Mouse (Mus musculus) embryo, embryonic 9.5 days (tissue): ENCODE data around the gene Acot4.
A peak's percentile ranks its signal among the peaks of the same experiment; 100 is the strongest.
"Not testable (repeated sequence)": the region's sequence is repeated elsewhere in the genome, so short reads cannot be mapped to it uniquely, and the experiment has no call there.

ENCODE experiments used
- DNase-seq: peaks from one replicate; pipeline ENCODE4 v3.0.0-alpha.2; 2017; ENCODE audit errors: extremely low spot score

The Acot4 gene

GRCm38 (mm10) chr12:84038241-84038640 is at the start of gene Acot4:
Gene Acot4, plus strand, starts transcription at chr12:84038379.
- peak; percentile 45 for DNase-seq

GRCm38 (mm10) chr12:83988483-83988882 is 49.7 kb upstream of the Acot4 start:
- DNase-seq: no peak

- no peak for DNase-seq
Measured at GRCm38 (mm10) chr12:83989378-83989777, 48.8 kb upstream of the Acot4 start.

GRCm38 (mm10) chr12:83997221-83997620 is 41.0 kb upstream of the Acot4 start:
- DNase-seq: no peak

GRCm38 (mm10) chr12:83998341-83999107 is 39.7 kb upstream of the Acot4 start:
- no peak for DNase-seq

- not testable (repeated sequence) for DNase-seq
Measured at GRCm38 (mm10) chr12:83999237-83999636, 38.9 kb upstream of the Acot4 start.

- no peak for DNase-seq
Measured at GRCm38 (mm10) chr12:84000418-84000817, 37.8 kb upstream of the Acot4 start.

GRCm38 (mm10) chr12:84003866-84004265 is 34.3 kb upstream of the Acot4 start:
- no peak for DNase-seq

- no peak for DNase-seq
Measured at GRCm38 (mm10) chr12:84008251-84008650, 29.9 kb upstream of the Acot4 start.

GRCm38 (mm10) chr12:84008729-84009128 is 29.4 kb upstream of the Acot4 start:
- DNase-seq: no peak

GRCm38 (mm10) chr12:84009171-84009965 is 28.8 kb upstream of the Acot4 start, which contains the start of gene Acot1:
Gene Acot1, plus strand, starts transcription at chr12:84009490.
- peak; percentile 72 for DNase-seq

- DNase-seq: no peak
Measured at GRCm38 (mm10) chr12:84010201-84010600, 28.0 kb upstream of the Acot4 start.

- peak; percentile 43 for DNase-seq
Measured at GRCm38 (mm10) chr12:84011251-84012040, 26.7 kb upstream of the Acot4 start.

- DNase-seq: no peak
Measured at GRCm38 (mm10) chr12:84013130-84013529, 25.0 kb upstream of the Acot4 start.

GRCm38 (mm10) chr12:84013701-84014100 is 24.5 kb upstream of the Acot4 start:
- DNase-seq: no peak

- DNase-seq: not testable (repeated sequence)
Measured at GRCm38 (mm10) chr12:84020528-84020927, 17.7 kb upstream of the Acot4 start.

- not testable (repeated sequence) for DNase-seq
Measured at GRCm38 (mm10) chr12:84022266-84022665, 15.9 kb upstream of the Acot4 start.

GRCm38 (mm10) chr12:84023052-84023745 is 15.0 kb upstream of the Acot4 start:
- no peak for DNase-seq

GRCm38 (mm10) chr12:84025888-84026287 is 12.3 kb upstream of the Acot4 start:
- DNase-seq: no peak

GRCm38 (mm10) chr12:84028328-84028727 is 9.9 kb upstream of the Acot4 start:
- DNase-seq: not testable (repeated sequence)

GRCm38 (mm10) chr12:84029043-84029442 is 9.1 kb upstream of the Acot4 start:
- DNase-seq: not testable (repeated sequence)
